Mouse (Mus musculus) megakaryocyte progenitor cell, adult 5-6 weeks (primary cell): ENCODE results near the gene Bcl7b. TPM values are rescaled to one million over a fixed set of nuclear protein-coding genes. Genes with fewer than 3 reads are reported as not detected.
"Not testable (repeated sequence)": the region's sequence is repeated elsewhere in the genome, so short reads cannot be mapped to it uniquely, and the experiment has no call there.

Source experiments
- ATAC-seq: replicated peaks from 2 replicates; pipeline ENCODE4 v1.8.0; 2016; ENCODE audit warnings: mild to moderate bottlenecking, moderate TSS enrichment, inconsistent platforms; ENCODE audit not compliant: poor library complexity
- total RNA-seq, 2 experiments: library from RNA; stranded (forward) in 1 of 2; stranded (reverse) in 1 of 2; fragments of 157-497, 149-512 nt in 1 of 2; fragments of 200-1000 nt in 1 of 2; gene quantifications; 2 replicates each; pipeline versions ENCODE4 v1.2.3 to v1.2.4; 2015 to 2017

The Bcl7b gene
- total RNA-seq, 2 experiments from 2014 or later, result 18.1 to 25.2 TPM

DNA sequence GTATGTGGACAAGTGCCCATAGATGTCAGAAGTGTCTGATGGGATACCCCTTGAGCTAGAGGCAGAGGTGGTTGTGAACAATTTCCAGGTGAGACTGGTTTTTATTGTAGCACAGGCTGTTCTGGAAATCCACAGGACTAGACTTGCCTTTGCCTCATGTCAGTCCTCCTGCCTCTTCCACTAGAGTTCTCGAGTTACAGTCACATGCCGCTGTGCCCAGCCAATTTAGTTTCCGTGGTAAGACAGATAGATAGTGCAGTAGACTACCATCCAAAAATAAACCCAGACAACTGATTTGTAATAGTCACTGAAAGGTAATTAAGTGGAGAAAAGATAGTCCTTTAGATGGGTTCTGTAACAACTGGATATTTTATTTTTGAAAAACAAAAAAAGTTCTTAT, 34.7 kb downstream of the Bcl7b start:
- ATAC-seq, result no peak

DNA sequence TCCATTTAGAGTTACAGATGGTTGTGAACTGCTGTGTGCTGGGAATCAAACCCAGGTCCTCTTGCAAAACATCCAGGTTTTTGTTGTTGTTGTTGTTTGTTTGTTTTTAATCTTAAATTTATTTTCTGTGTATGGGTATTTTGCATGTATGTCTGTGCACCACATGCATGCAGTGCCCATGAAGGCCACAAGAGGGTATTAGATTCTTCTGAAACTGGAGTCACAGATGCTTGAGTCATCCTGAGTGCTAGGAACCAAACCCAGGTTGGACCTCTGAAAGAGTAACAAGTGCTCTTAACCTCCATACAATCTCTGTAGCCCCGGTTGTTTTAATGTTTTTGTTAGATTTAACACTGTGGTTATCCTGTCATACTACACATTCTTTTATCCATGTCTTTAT, 40.1 kb downstream of the Bcl7b start:
- peak; percentile 55; the same call in 1 of the 2 replicates for ATAC-seq

GRCm38 (mm10) chr5:135216871-135217270, 48.8 kb downstream of the Bcl7b start:
- no peak for ATAC-seq

DNA sequence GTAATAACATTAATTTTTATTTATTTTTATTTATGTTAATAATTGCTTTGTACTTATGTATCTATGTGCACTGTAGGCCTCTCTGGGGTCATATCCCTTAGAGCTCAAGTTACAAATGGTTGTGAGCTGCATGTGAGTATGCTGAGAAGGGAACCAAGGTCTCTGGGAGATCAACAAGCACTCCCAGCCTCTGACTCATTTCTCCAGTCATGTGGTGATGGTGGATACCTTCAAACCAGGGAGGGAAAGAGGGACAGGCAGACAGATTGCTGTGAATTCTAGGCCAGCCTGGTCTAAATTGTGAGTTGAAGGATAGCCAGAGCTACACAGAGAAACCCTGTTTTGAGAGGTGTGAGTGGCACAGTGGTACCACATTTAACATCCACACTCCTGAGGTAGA, 52.9 kb downstream of the Bcl7b start:
- ATAC-seq, result no peak

- ATAC-seq, result no peak
Measured at GRCm38 (mm10) chr5:135222066-135222465, 54.0 kb downstream of the Bcl7b start.

GRCm38 (mm10) chr5:135224169-135224568, 56.1 kb downstream of the Bcl7b start:
- no peak for ATAC-seq

DNA sequence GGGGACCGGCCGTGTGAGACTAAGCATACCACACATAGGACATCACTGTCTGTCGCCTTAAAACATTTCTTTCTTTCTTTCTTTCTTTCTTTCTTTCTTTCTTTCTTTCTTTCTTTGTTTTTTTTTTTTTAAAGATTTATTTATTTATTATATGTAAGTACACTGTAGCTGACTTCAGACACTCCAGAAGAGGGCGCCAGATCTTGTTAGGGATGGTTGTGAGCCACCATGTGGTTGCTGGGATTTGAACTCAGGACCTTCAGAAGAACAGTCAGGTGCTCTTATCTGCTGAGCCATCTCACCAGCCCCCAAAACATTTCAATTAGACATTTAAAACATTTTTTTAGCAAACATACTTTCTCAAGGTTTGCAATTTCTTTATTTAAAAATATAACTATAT, 57.8 kb downstream of the Bcl7b start:
- ATAC-seq, result not testable (repeated sequence)

- ATAC-seq, result no peak
Measured at GRCm38 (mm10) chr5:135230186-135230585, 62.1 kb downstream of the Bcl7b start.

Other genes starting within 250 kb of the Bcl7b start
- gene Mettl27, start 235.9 kb upstream of the Bcl7b start, total RNA-seq (2015), result 1.9 and 3.9 TPM in 2 replicates
- gene Mettl27, start 235.9 kb upstream of the Bcl7b start, total RNA-seq (2017), result 0.92 and 3.4 TPM in 2 replicates
- not detected in 2 replicates for gene Cldn4, start 221.3 kb upstream of the Bcl7b start, total RNA-seq (2015)
- not detected in 2 replicates for gene Cldn4, start 221.3 kb upstream of the Bcl7b start, total RNA-seq (2017)
- not detected in 2 replicates for gene Cldn3, start 182.1 kb upstream of the Bcl7b start, total RNA-seq (2015)
- not detected in 2 replicates for gene Cldn3, start 182.1 kb upstream of the Bcl7b start, total RNA-seq (2017)
- gene Abhd11, start 159.1 kb upstream of the Bcl7b start, total RNA-seq (2015), result 133 and 142 TPM in 2 replicates
- 59.3 and 65.3 TPM in 2 replicates for gene Abhd11, start 159.1 kb upstream of the Bcl7b start, total RNA-seq (2017)
- gene Stx1a, start 144.8 kb upstream of the Bcl7b start, total RNA-seq (2015), result 0.39 and 1.2 TPM in 2 replicates
- 0.04 and 0.44 TPM in 2 replicates for gene Stx1a, start 144.8 kb upstream of the Bcl7b start, total RNA-seq (2017)
- 18.0 and 18.6 TPM in 2 replicates for gene Dnajc30, start 104.1 kb upstream of the Bcl7b start, total RNA-seq (2015)
- gene Dnajc30, start 104.1 kb upstream of the Bcl7b start, total RNA-seq (2017), result 7.4 and 8.9 TPM in 2 replicates
- gene Bud23, start 103.3 kb upstream of the Bcl7b start, total RNA-seq (2015), result 60.7 and 61.7 TPM in 2 replicates
- gene Bud23, start 103.3 kb upstream of the Bcl7b start, total RNA-seq (2017), result 55.7 and 78.6 TPM in 2 replicates
- not detected in 2 replicates for gene Vps37d, start 90.0 kb upstream of the Bcl7b start, total RNA-seq (2015)
- gene Vps37d, start 90.0 kb upstream of the Bcl7b start, total RNA-seq (2017), result not detected in 2 replicates
- gene Mlxipl, start 78.4 kb upstream of the Bcl7b start, total RNA-seq (2015), result 0.07 and 0.27 TPM in 2 replicates
- not detected in 2 replicates for gene Mlxipl, start 78.4 kb upstream of the Bcl7b start, total RNA-seq (2017)
- gene Tbl2, start 18.6 kb upstream of the Bcl7b start, total RNA-seq (2015), result 10.9 and 11.0 TPM in 2 replicates
- 14.9 and 18.7 TPM in 2 replicates for gene Tbl2, start 18.6 kb upstream of the Bcl7b start, total RNA-seq (2017)
- 72.1 and 90.2 TPM in 2 replicates for gene Baz1b, start 19.0 kb downstream of the Bcl7b start, total RNA-seq (2015)
- 128 and 160 TPM in 2 replicates for gene Baz1b, start 19.0 kb downstream of the Bcl7b start, total RNA-seq (2017)
- 0.42 and 0.59 TPM in 2 replicates for gene Fzd9, start 82.9 kb downstream of the Bcl7b start, total RNA-seq (2015)
- gene Fzd9, start 82.9 kb downstream of the Bcl7b start, total RNA-seq (2017), result 0.12 and 0.14 TPM in 2 replicates
- not detected in 2 replicates for gene Fkbp6, start 181.8 kb downstream of the Bcl7b start, total RNA-seq (2015)
- gene Fkbp6, start 181.8 kb downstream of the Bcl7b start, total RNA-seq (2017), result 0.25 TPM in 1 of 2 replicates, not detected in the other
- gene Trim50, start 185.0 kb downstream of the Bcl7b start, total RNA-seq (2015), result not detected in 2 replicates
- gene Trim50, start 185.0 kb downstream of the Bcl7b start, total RNA-seq (2017), result not detected in 2 replicates
- 15.8 and 18.2 TPM in 2 replicates for gene Nsun5, start 201.7 kb downstream of the Bcl7b start, total RNA-seq (2015)
- gene Nsun5, start 201.7 kb downstream of the Bcl7b start, total RNA-seq (2017), result 22.0 and 24.3 TPM in 2 replicates
- 59.8 and 60.9 TPM in 2 replicates for gene Pom121, start 226.3 kb downstream of the Bcl7b start, total RNA-seq (2015)
- 7.0 and 7.9 TPM in 2 replicates for gene Pom121, start 226.3 kb downstream of the Bcl7b start, total RNA-seq (2017)